Mouse (Mus musculus) left cerebral cortex, adult 2 months (tissue): ENCODE measurements around the gene Fam169b. TPM values are rescaled to one million over a fixed set of nuclear protein-coding genes. Genes with fewer than 3 reads are reported as not detected.

Experiments
- DNase-seq, 2 experiments: peaks; one replicate each; pipeline ENCODE4 v3.0.0; 2021 to 2022; ENCODE audit warnings: low spot score in 2 of 2, mixed read lengths in 1 of 2; ENCODE audit errors: extremely low spot score in 1 of 2
- H3K27ac ChIP-seq: fragments of 200-600 bp; 2 replicates; pipeline ENCODE4 v1.8.1; 2022
- H3K4me3 ChIP-seq: fragments of 200-600 bp; 2 replicates; pipeline ENCODE4 v1.8.1; 2022
- CTCF ChIP-seq: fragments of 200-600 bp; IDR thresholded peaks from 2 replicates; pipeline ENCODE4 v1.8.1; 2022; ENCODE audit warnings: antibody characterized with exemption, mild to moderate bottlenecking, moderate library complexity
- intact Hi-C: fragments of 180-260 bp; cut with DNase I; formaldehyde crosslinking; loops from one replicate; pipeline ENCODE4 v1.15.1; 2025
- total RNA-seq, 2 experiments: library from RNA; stranded (reverse); gene quantifications; 2 replicates each; pipeline ENCODE4 v1.2.3; 2021

Fam169b gene
- total RNA-seq, 2 experiments from 2014 or later = 0.63 to 1.4 TPM

DNA sequence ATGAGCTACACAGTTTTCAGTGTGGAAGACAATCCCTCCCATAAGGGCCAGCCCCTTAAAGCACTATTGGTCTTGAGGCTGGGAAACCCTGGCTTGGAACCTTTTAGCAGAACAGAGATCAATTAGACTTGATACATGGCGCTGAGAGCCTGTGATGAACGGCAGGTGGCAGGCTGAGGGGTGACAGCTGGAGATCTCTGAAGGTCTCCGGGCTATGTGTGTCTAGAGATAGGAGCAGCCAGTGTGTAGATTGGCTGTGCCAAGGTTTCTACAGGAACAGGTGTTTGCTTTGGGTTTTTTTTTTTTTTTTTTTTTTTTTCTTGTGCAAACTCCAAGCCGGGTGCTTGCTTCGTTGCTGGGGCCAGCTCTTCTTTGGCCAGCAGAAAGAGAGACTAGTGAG is 135.0 kb downstream of the Fam169b start:
- intact Hi-C loops = no loop called here
- Histone ChIP-seq H3K4me3 (no peak overlapping the region), H3K27ac (no peak overlapping the region)
- no peak for DNase-seq
- TF ChIP-seq CTCF = no peak

Other genes with a start within 250 kb of the Fam169b start
- 1 to 10 TPM; 1.9 to 3.1 TPM for gene Pgpep1l, start 9.6 kb upstream of the Fam169b start, total RNA-seq